Mouse (Mus musculus) lung, embryonic 14.5 days (tissue): ENCODE data around the gene Nusap1. TPM values are rescaled to one million over a fixed set of nuclear protein-coding genes. Genes with fewer than 3 reads are reported as not detected.

Source experiments
- ATAC-seq: fragments of 200-750 bp; cut with Nextera tagmentation; 2 replicates; pipeline ENCODE4 v1.8.0; 2017; ENCODE audit warnings: mild to moderate bottlenecking, moderate TSS enrichment, moderate library complexity; ENCODE audit not compliant: insufficient read depth
- DNase-seq: peaks from one replicate; pipeline ENCODE4 v3.0.0-alpha.2; 2015
- H3K27ac ChIP-seq: fragments of 300-500 bp; sonication (generic); 2 replicates; pipeline ENCODE4 v1.5.1; 2014; ENCODE audit warnings: low read depth, mild to moderate bottlenecking, moderate library complexity
- H3K27me3 ChIP-seq: fragments of 300-500 bp; sonication (generic); 2 replicates; pipeline ENCODE4 v1.6.1; 2014; ENCODE audit warnings: low read length, control low read depth; ENCODE audit not compliant: insufficient read depth
- H3K36me3 ChIP-seq: fragments of 300-500 bp; sonication (generic); 2 replicates; pipeline ENCODE4 v1.6.1; 2014; ENCODE audit warnings: control low read depth; ENCODE audit not compliant: insufficient read depth
- H3K4me1 ChIP-seq: fragments of 300-500 bp; sonication (generic); 2 replicates; pipeline ENCODE4 v1.6.1; 2014; ENCODE audit warnings: antibody characterized with exemption, control low read depth; ENCODE audit not compliant: insufficient read depth
- H3K4me2 ChIP-seq: fragments of 300-500 bp; sonication (generic); 2 replicates; pipeline ENCODE4 v1.6.1; 2014; ENCODE audit warnings: mild to moderate bottlenecking
- H3K4me3 ChIP-seq: fragments of 300-500 bp; sonication (generic); 2 replicates; pipeline ENCODE4 v1.5.1; 2014; ENCODE audit warnings: low read depth, low read length
- H3K9ac ChIP-seq: fragments of 300-500 bp; sonication (generic); 2 replicates; pipeline ENCODE4 v1.6.1; 2014
- H3K9me3 ChIP-seq: fragments of 300-500 bp; sonication (generic); 2 replicates; pipeline ENCODE4 v1.6.1; 2016; ENCODE audit warnings: low read depth, low read length, control low read depth
- CTCF ChIP-seq: IDR thresholded peaks from 2 replicates; pipeline ENCODE4 v1.5.1; 2016; ENCODE audit warnings: antibody characterized with exemption, low read depth
- WGBS: fragments of 180-500 bp; shearing (Covaris S2); extraction: QIAGEN DNeasy Blood & Tissue Kit; methylation state at CpG from one replicate; pipeline ENCODE4 v1.1.7; 2014; 5-methylcytosine and 5-hydroxymethylcytosine counted together
- polyA plus RNA-seq: library from polyadenylated mRNA; unstranded; fragments of >200 nt; fragmentation: Nextera tagmentation; extraction: Ambion mirVana; gene quantifications from 2 replicates; pipeline ENCODE4 v1.2.1, GENCODE M21; 2014

The Nusap1 gene
- 83.9 and 84.5 TPM in 2 replicates for polyA plus RNA-seq

GRCm38 (mm10) chr2:119618199-119618982, at the start of gene Nusap1, which contains the start of gene Oip5:
TSS of gene Nusap1 (plus strand) at chr2:119618298.
TSS of gene Oip5 (minus strand) at chr2:119618469.
- peak within 1 kb of the TSS; percentile 87 for H3K4me3 ChIP-seq
- 1% methylated on average over 55 of the region's 55 CpGs for WGBS
- no peaks in the 10 kb centered on the region for H3K9me3 ChIP-seq
- H3K4me1 ChIP-seq = peaks cover 12% of the 10 kb centered on the region; the same call in 1 of the 2 replicates
- H3K27me3 ChIP-seq = no peaks in the 10 kb centered on the region
- ATAC-seq (peak; percentile 100), DNase-seq (peak; percentile 99)
- H3K36me3 ChIP-seq = no peaks in the 10 kb centered on the region
- peak within 1 kb of the TSS; percentile 74 for H3K9ac ChIP-seq
- peak within 1 kb of the TSS; percentile 76 for H3K4me2 ChIP-seq
- TF ChIP-seq CTCF = no peak
- H3K27ac ChIP-seq = peak within 1 kb of the TSS; percentile 76

GRCm38 (mm10) chr2:119572471-119572870, 45.6 kb upstream of the Nusap1 start:
- 80% methylated on average over 1 of the region's 1 CpGs for WGBS
- ATAC-seq = no peak
- Histone ChIP-seq H3K27me3 (no peaks in the 10 kb centered on the region), H3K9me3 (no peaks in the 10 kb centered on the region), H3K4me3 (no peak overlapping the region), H3K36me3 (0 out of 2 replicates have a peak, but pooled peaks cover 7% of the 10 kb centered on the region), H3K4me2 (no peak overlapping the region), H3K9ac (no peak overlapping the region), H3K4me1 (no peaks in the 10 kb centered on the region), H3K27ac (no peak overlapping the region)
- no peak for DNase-seq
- no peak for TF ChIP-seq CTCF

GRCm38 (mm10) chr2:119581571-119581970, 36.5 kb upstream of the Nusap1 start:
- H3K4me2 ChIP-seq = no peak overlapping the region
- H3K27ac ChIP-seq = no peak overlapping the region
- no peak for DNase-seq
- H3K36me3 ChIP-seq = 0 out of 2 replicates have a peak, but pooled peaks cover 3% of the 10 kb centered on the region
- no peak overlapping the region for H3K9ac ChIP-seq
- TF ChIP-seq CTCF = no peak
- ATAC-seq = no peak
- H3K9me3 ChIP-seq = no peaks in the 10 kb centered on the region
- 95% methylated on average over 3 of the region's 3 CpGs for WGBS
- no peaks in the 10 kb centered on the region for H3K4me1 ChIP-seq
- H3K27me3 ChIP-seq = no peaks in the 10 kb centered on the region
- H3K4me3 ChIP-seq = no peak overlapping the region

DNA sequence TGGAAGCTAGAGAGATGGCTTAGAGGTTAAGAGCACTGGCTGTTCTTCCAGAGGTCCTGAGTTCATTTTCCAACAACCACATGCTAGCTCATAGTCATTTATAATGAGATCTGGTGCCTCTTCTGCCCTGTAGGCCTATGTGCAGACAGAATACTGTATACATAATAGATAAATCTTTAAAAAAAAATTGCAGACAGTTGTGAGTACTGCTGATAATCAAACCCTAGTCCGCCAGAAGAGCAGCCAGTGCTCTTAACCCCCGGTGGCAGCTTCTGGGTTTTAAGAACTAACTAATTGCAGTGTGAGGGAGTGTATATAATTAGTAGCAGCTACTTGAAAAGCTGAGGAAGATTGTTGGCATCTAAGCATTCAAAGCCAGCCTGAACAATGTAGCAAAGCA, 34.7 kb upstream of the Nusap1 start:
- Histone ChIP-seq H3K4me1 (no peaks in the 10 kb centered on the region), H3K4me3 (no peak overlapping the region), H3K9ac (no peak overlapping the region), H3K4me2 (no peak overlapping the region), H3K9me3 (no peaks in the 10 kb centered on the region), H3K27ac (no peak overlapping the region), H3K36me3 (0 out of 2 replicates have a peak, but pooled peaks cover 3% of the 10 kb centered on the region), H3K27me3 (no peaks in the 10 kb centered on the region)
- DNase-seq = no peak
- no peak for TF ChIP-seq CTCF
- WGBS = 58% methylated on average over 2 of the region's 2 CpGs
- no peak for ATAC-seq

DNA sequence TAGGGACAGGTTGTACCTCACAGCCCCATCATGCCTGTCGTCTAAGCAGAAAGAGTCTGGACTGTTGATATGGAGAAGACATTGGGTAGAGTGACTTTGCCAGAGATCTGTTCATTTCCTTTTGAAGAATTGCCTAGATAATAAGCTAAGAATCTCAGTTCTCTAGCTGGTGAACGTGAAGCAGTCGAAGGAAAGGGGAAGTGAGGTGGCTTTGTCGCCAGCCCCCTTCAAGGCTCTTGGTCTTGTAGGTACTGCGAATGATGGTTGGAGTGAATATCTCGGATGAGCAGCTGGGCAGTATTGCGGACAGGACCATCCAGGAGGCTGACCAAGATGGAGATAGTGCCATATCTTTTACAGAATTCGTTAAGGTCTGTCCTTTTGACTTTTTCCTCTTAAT, 33.8 kb upstream of the Nusap1 start:
- H3K4me3 ChIP-seq = no peak overlapping the region
- WGBS = 85% methylated on average over 8 of the region's 8 CpGs
- TF ChIP-seq CTCF = no peak
- no peak overlapping the region for H3K27ac ChIP-seq
- 0 out of 2 replicates have a peak, but pooled peaks cover 3% of the 10 kb centered on the region for H3K36me3 ChIP-seq
- H3K9me3 ChIP-seq = no peaks in the 10 kb centered on the region
- no peak for DNase-seq
- H3K4me1 ChIP-seq = no peaks in the 10 kb centered on the region
- no peak overlapping the region for H3K9ac ChIP-seq
- ATAC-seq = no peak
- no peak overlapping the region for H3K4me2 ChIP-seq
- no peaks in the 10 kb centered on the region for H3K27me3 ChIP-seq

GRCm38 (mm10) chr2:119587383-119587782, 30.7 kb upstream of the Nusap1 start:
- WGBS = 14% methylated on average over 4 of the region's 4 CpGs
- H3K4me1 ChIP-seq = no peaks in the 10 kb centered on the region
- ATAC-seq = no peak

GRCm38 (mm10) chr2:119591247-119591646, 26.9 kb upstream of the Nusap1 start:
- TF ChIP-seq CTCF = peak; percentile 21
- H3K9ac ChIP-seq = no peak overlapping the region
- H3K4me2 ChIP-seq = no peak overlapping the region
- H3K36me3 ChIP-seq = peaks cover 4% of the 10 kb centered on the region; the same call in 1 of the 2 replicates
- ATAC-seq = no peak
- no peaks in the 10 kb centered on the region for H3K27me3 ChIP-seq
- H3K27ac ChIP-seq = no peak overlapping the region
- no peaks in the 10 kb centered on the region for H3K4me1 ChIP-seq
- 88% methylated on average over 3 of the region's 3 CpGs for WGBS
- no peak overlapping the region for H3K4me3 ChIP-seq
- no peak for DNase-seq
- H3K9me3 ChIP-seq = no peaks in the 10 kb centered on the region

More at GRCm38 (mm10) chr2:119587383-119587782, 30.7 kb upstream of the Nusap1 start:
- no peak overlapping the region for H3K4me2 ChIP-seq
- DNase-seq = peak; percentile 79
- no peaks in the 10 kb centered on the region for H3K27me3 ChIP-seq
- H3K4me3 ChIP-seq = no peak overlapping the region
- no peaks in the 10 kb centered on the region for H3K9me3 ChIP-seq
- peak; percentile 78 for TF ChIP-seq CTCF
- no peak overlapping the region for H3K9ac ChIP-seq
- H3K36me3 ChIP-seq = 0 out of 2 replicates have a peak, but pooled peaks cover 3% of the 10 kb centered on the region
- no peak overlapping the region for H3K27ac ChIP-seq
